Mouse (Mus musculus): ENCODE data around the gene Asxl2. TPM values are rescaled to one million over a fixed set of nuclear protein-coding genes. Genes with fewer than 3 reads are reported as not detected.

The Asxl2 gene
- total and polyA plus RNA-seq, 2 experiments, result 4.2 to 18.3 TPM

- Histone ChIP-seq H3K27ac (replicated peaks; ENCODE audit: insufficient read depth, low read depth, low read length) (0 out of 2 replicates have a peak overlapping the region, but pooled peaks have one; percentile 5), H3K36me3 (ENCODE audit: control insufficient read depth, insufficient read depth, low read length) (peaks cover 6% of the 10 kb centered on the region; the same call in 1 of the 2 replicates), H3K4me1 (ENCODE audit: control insufficient read depth, insufficient read depth, low read length) (peaks cover 12% of the 10 kb centered on the region), H3K79me2 (ENCODE audit: control insufficient read depth, insufficient read depth, low read length) (peaks cover 15% of the 10 kb centered on the region; the same call in 1 of the 2 replicates), H3K4me3 (ENCODE audit: insufficient read depth, low read depth, low read length) (no peak overlapping the region), H3K9ac (ENCODE audit: low read depth, low read length) (no peak overlapping the region), H3K27me3 (ENCODE audit: control insufficient read depth, insufficient read depth, low read length) (no peaks in the 10 kb centered on the region)
- TF ChIP-seq POLR2A (IDR thresholded peaks at IDR 0.05; ENCODE audit: extremely low read depth, insufficient read depth, low read length), result no peak
- no peak for TF ChIP-seq CTCF (IDR thresholded peaks at IDR 0.05; ENCODE audit: low read depth, low read length)
- WGBS, result 32% methylated on average over 2 of the region's 2 CpGs
- DNase-seq (ENCODE audit: extremely low read depth, low read depth, low spot score), result peak; percentile 69
Observed at GRCm38 (mm10) chr12:3440916-3441315, 14.3 kb downstream of the Asxl2 start.

- TF ChIP-seq POLR2A (IDR thresholded peaks at IDR 0.05; ENCODE audit: extremely low read depth, insufficient read depth, low read length), result no peak
Observed at GRCm38 (mm10) chr12:3441361-3441760, 14.7 kb downstream of the Asxl2 start.

GRCm38 (mm10) chr12:3453554-3453953 lies 26.9 kb downstream of the Asxl2 start:
- H3K36me3 ChIP-seq (ENCODE audit: control insufficient read depth, insufficient read depth, low read length), result peaks cover 35% of the 10 kb centered on the region

More at GRCm38 (mm10) chr12:3441361-3441760, 14.7 kb downstream of the Asxl2 start:
- H3K27ac ChIP-seq (replicated peaks; ENCODE audit: insufficient read depth, low read depth, low read length), result no peak overlapping the region; the same call in 1 of the 2 replicates
- no peaks in the 10 kb centered on the region for H3K27me3 ChIP-seq (ENCODE audit: control insufficient read depth, insufficient read depth, low read length)
- no peak overlapping the region for H3K9ac ChIP-seq (ENCODE audit: low read depth, low read length)
- H3K36me3 ChIP-seq (ENCODE audit: control insufficient read depth, insufficient read depth, low read length), result peaks cover 8% of the 10 kb centered on the region; the same call in 1 of the 2 replicates
- peak; percentile 66 for DNase-seq (ENCODE audit: extremely low read depth, low read depth, low spot score)
- 11% methylated on average over 5 of the region's 5 CpGs for WGBS
- no peak overlapping the region for H3K4me3 ChIP-seq (ENCODE audit: insufficient read depth, low read depth, low read length)
- peaks cover 11% of the 10 kb centered on the region for H3K4me1 ChIP-seq (ENCODE audit: control insufficient read depth, insufficient read depth, low read length)
- peaks cover 13% of the 10 kb centered on the region; the same call in 1 of the 2 replicates for H3K79me2 ChIP-seq (ENCODE audit: control insufficient read depth, insufficient read depth, low read length)

GRCm38 (mm10) chr12:3463087-3463486 lies 36.4 kb downstream of the Asxl2 start:
- H3K4me3 ChIP-seq (ENCODE audit: insufficient read depth, low read depth, low read length), result no peak overlapping the region
- WGBS, result 31% methylated on average over 3 of the region's 3 CpGs
- H3K4me1 ChIP-seq (ENCODE audit: control insufficient read depth, insufficient read depth, low read length), result peaks cover 3% of the 10 kb centered on the region
- no peak for TF ChIP-seq CTCF (IDR thresholded peaks at IDR 0.05; ENCODE audit: low read depth, low read length)
- no peak for TF ChIP-seq POLR2A (IDR thresholded peaks at IDR 0.05; ENCODE audit: extremely low read depth, insufficient read depth, low read length)
- peaks cover 29% of the 10 kb centered on the region for H3K36me3 ChIP-seq (ENCODE audit: control insufficient read depth, insufficient read depth, low read length)
- no peak overlapping the region for H3K9ac ChIP-seq (ENCODE audit: low read depth, low read length)
- DNase-seq (ENCODE audit: extremely low read depth, low read depth, low spot score), result no peak
- no peaks in the 10 kb centered on the region; the same call in 1 of the 2 replicates for H3K79me2 ChIP-seq (ENCODE audit: control insufficient read depth, insufficient read depth, low read length)
- no peak overlapping the region for H3K27ac ChIP-seq (replicated peaks; ENCODE audit: insufficient read depth, low read depth, low read length)
- H3K27me3 ChIP-seq (ENCODE audit: control insufficient read depth, insufficient read depth, low read length), result no peaks in the 10 kb centered on the region

More at GRCm38 (mm10) chr12:3453554-3453953, 26.9 kb downstream of the Asxl2 start:
- H3K9ac ChIP-seq (ENCODE audit: low read depth, low read length), result no peak overlapping the region
- no peaks in the 10 kb centered on the region for H3K27me3 ChIP-seq (ENCODE audit: control insufficient read depth, insufficient read depth, low read length)
- 81% methylated on average over 3 of the region's 3 CpGs for WGBS
- H3K27ac ChIP-seq (replicated peaks; ENCODE audit: insufficient read depth, low read depth, low read length), result no peak overlapping the region
- no peak for DNase-seq (ENCODE audit: extremely low read depth, low read depth, low spot score)
- H3K4me3 ChIP-seq (ENCODE audit: insufficient read depth, low read depth, low read length), result no peak overlapping the region
- no peak for TF ChIP-seq CTCF (IDR thresholded peaks at IDR 0.05; ENCODE audit: low read depth, low read length)
- no peak for TF ChIP-seq POLR2A (IDR thresholded peaks at IDR 0.05; ENCODE audit: extremely low read depth, insufficient read depth, low read length)
- H3K4me1 ChIP-seq (ENCODE audit: control insufficient read depth, insufficient read depth, low read length), result peaks cover 1% of the 10 kb centered on the region; the same call in 1 of the 2 replicates
- no peaks in the 10 kb centered on the region for H3K79me2 ChIP-seq (ENCODE audit: control insufficient read depth, insufficient read depth, low read length)

- H3K27ac ChIP-seq (replicated peaks; ENCODE audit: insufficient read depth, low read depth, low read length), result no peak overlapping the region
- no peak overlapping the region for H3K9ac ChIP-seq (ENCODE audit: low read depth, low read length)
- WGBS, result 83% methylated on average over 4 of the region's 4 CpGs
- peaks cover 55% of the 10 kb centered on the region for H3K36me3 ChIP-seq (ENCODE audit: control insufficient read depth, insufficient read depth, low read length)
- no peak for DNase-seq (ENCODE audit: extremely low read depth, low read depth, low spot score)
- H3K4me3 ChIP-seq (ENCODE audit: insufficient read depth, low read depth, low read length), result no peak overlapping the region
- no peaks in the 10 kb centered on the region for H3K4me1 ChIP-seq (ENCODE audit: control insufficient read depth, insufficient read depth, low read length)
- no peak for TF ChIP-seq CTCF (IDR thresholded peaks at IDR 0.05; ENCODE audit: low read depth, low read length)
- no peak for TF ChIP-seq POLR2A (IDR thresholded peaks at IDR 0.05; ENCODE audit: extremely low read depth, insufficient read depth, low read length)
- H3K27me3 ChIP-seq (ENCODE audit: control insufficient read depth, insufficient read depth, low read length), result no peaks in the 10 kb centered on the region
- H3K79me2 ChIP-seq (ENCODE audit: control insufficient read depth, insufficient read depth, low read length), result no peaks in the 10 kb centered on the region
Observed at GRCm38 (mm10) chr12:3499662-3500061, 73.0 kb downstream of the Asxl2 start.

GRCm38 (mm10) chr12:3500071-3500470 lies 73.4 kb downstream of the Asxl2 start:
- H3K9ac ChIP-seq (ENCODE audit: low read depth, low read length), result no peak overlapping the region
- no peak for DNase-seq (ENCODE audit: extremely low read depth, low read depth, low spot score)
- H3K27me3 ChIP-seq (ENCODE audit: control insufficient read depth, insufficient read depth, low read length), result no peaks in the 10 kb centered on the region
- no peak overlapping the region for H3K27ac ChIP-seq (replicated peaks; ENCODE audit: insufficient read depth, low read depth, low read length)
- H3K4me3 ChIP-seq (ENCODE audit: insufficient read depth, low read depth, low read length), result no peak overlapping the region
- peaks cover 54% of the 10 kb centered on the region for H3K36me3 ChIP-seq (ENCODE audit: control insufficient read depth, insufficient read depth, low read length)
- 90% methylated on average over 6 of the region's 6 CpGs for WGBS
- no peaks in the 10 kb centered on the region for H3K4me1 ChIP-seq (ENCODE audit: control insufficient read depth, insufficient read depth, low read length)
- no peak for TF ChIP-seq POLR2A (IDR thresholded peaks at IDR 0.05; ENCODE audit: extremely low read depth, insufficient read depth, low read length)
- TF ChIP-seq CTCF (IDR thresholded peaks at IDR 0.05; ENCODE audit: low read depth, low read length), result no peak
- H3K79me2 ChIP-seq (ENCODE audit: control insufficient read depth, insufficient read depth, low read length), result no peaks in the 10 kb centered on the region
